Mouse (Mus musculus) left cerebral cortex, adult 11 months (tissue): ENCODE measurements at regions not wholly inside any gene's neighbourhood (a gene's known extent, or its start where the extent isn't known, plus 50 kb on each side); places are given as distances from the start of the nearest gene placed in this dataset.
A peak's percentile ranks its signal among the peaks of the same experiment; 100 is the strongest.

ENCODE experiments used
- DNase-seq: peaks from one replicate; pipeline ENCODE4 v3.0.0; 2022; ENCODE audit warnings: low spot score

- DNase-seq, result no peak
These were observed 244.0 kb upstream of the Gnaz start for GRCm38 (mm10) chr10:74722971-74723370.

GRCm38 (mm10) chr10:74749446-74749845, 217.5 kb upstream of the Gnaz start:
- DNase-seq, result no peak

GRCm38 (mm10) chr10:74750879-74751278, 216.1 kb upstream of the Gnaz start:
- no peak for DNase-seq

- DNase-seq, result no peak
These were observed 206.2 kb upstream of the Gnaz start for GRCm38 (mm10) chr10:74760734-74761133.

- no peak for DNase-seq
These were observed 177.7 kb upstream of the Gnaz start for GRCm38 (mm10) chr10:74789245-74789644.

- DNase-seq, result no peak
These were observed 177.0 kb upstream of the Gnaz start for GRCm38 (mm10) chr10:74789987-74790386.

GRCm38 (mm10) chr10:74823395-74823794, 143.6 kb upstream of the Gnaz start:
- DNase-seq, result no peak

- no peak for DNase-seq
These were observed 132.6 kb upstream of the Gnaz start for GRCm38 (mm10) chr10:74834359-74834758.

- peak; percentile 51 for DNase-seq
These were observed 118.6 kb upstream of the Gnaz start for GRCm38 (mm10) chr10:74848372-74848771.

- no peak for DNase-seq
These were observed 111.8 kb upstream of the Gnaz start for GRCm38 (mm10) chr10:74854991-74855664.
